Mouse (Mus musculus): ENCODE measurements around the gene Nkx2-1.

Nkx2-1 gene

DNA sequence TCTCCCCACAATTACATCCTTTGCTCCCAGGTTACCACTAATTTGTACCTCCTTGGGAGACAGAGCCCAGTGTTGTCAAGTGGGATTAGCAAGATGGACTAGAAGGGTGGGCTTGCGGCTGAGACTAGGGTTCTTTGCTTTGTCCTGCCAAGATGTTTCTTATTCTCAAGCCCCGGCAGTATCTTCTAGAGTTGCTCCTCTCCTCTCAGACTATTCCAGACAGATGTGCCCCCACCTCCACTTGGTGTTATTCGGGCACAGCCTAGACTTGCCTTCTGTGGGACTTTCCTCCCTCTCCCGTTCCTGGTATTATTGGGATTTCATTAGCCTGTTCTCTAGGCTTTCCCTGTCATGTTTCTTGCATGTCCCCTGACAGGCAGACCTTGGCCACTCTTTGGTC lies 14.5 kb downstream of the Nkx2-1 start:
- no peak for DNase-seq (ENCODE audit: low spot score in 2 of 2)

DNA sequence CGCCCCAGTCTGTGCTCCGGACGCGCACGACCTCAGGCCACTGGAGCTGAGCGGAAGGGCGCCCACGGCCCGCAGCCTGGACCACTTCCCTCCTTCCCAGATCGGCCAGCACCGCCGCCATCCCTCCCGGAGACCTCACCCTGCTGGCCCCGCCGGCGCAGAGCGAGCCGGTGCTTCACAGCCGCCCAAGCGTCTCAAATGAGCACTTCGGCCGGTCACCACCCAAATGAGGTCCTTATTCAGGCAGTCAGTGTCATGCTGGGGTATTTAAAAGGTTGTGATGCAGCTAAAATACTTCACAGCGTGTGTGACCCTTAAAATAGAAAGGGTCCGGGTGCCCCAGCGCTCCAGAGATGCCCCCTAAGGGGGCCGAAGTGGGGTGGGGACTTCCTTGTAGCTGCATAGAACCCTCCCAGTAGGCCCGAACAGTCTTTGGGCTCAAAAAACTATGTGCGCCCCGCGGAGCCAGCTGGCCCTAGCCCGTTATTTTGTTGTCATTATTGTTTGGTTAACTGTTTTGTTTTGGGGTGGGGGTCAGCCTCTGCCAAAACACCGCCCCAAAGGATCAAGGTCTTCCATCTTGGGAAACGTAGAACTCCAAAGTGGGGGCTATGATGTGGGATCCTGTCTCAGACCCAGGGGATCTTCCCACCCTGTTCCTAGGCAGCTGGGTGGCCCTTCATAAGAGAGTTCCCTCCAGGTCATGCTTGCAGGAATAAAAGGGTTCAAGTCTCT lies 15.4 kb downstream of the Nkx2-1 start:
- no peak for DNase-seq (ENCODE audit: low spot score in 2 of 2)

DNA sequence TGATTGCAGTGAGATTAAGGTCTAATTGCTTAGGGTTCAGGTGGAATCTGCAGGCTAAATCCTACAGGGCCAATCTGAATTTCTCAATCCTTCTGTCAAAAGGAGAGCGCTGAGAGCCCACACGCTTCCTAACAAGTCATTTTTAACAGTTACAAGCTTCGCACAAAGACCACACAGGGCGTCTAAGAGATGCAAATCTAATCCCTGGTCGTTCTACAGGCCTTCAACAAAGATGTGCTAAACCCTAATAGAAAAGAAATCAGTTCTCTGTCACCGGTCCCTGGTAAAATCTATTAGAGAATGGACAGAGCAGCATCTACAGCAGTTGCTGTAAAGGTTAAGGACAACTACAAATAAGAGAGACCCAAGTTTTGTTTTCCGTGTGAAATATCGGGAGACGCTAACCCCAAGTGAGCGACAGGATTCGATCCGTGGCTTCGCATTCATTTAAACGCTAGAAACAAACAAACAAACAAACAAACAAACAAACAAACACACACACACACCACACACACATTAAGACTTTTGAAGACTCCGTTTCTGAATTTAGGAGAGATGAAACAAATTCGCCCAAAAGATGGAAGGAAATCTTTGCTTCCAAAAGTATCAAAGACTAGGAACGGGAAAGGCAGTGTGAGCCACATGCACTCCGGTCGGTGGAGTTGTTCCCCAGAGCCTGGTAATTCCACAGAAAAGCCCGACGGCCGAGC lies 16.2 kb downstream of the Nkx2-1 start:
- DNase-seq (ENCODE audit: low spot score in 2 of 2), result no peak

DNA sequence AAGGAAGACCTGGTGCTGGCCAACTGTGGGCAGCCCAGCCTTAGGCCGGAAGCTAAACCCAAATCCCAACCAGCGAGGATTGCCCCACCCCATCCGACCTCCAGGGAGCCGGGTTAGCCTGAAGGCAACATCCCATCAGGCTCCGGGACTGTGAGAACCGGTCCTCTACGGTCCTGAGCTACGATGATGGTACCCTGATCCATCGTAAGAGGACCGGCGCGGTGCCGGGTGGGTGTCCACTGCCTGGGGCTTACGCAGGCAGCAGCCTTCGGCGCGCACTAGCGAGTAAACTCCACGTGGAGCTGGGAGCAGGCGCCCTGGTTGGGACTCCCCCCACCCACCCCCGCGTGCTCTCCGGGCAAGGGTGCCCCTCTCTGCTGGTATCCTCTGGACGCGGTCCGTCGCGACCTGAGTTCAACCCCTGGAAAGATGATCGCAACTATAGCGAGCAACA lies 16.9 kb downstream of the Nkx2-1 start:
- DNase-seq (ENCODE audit: low spot score in 2 of 2), result no peak

DNA sequence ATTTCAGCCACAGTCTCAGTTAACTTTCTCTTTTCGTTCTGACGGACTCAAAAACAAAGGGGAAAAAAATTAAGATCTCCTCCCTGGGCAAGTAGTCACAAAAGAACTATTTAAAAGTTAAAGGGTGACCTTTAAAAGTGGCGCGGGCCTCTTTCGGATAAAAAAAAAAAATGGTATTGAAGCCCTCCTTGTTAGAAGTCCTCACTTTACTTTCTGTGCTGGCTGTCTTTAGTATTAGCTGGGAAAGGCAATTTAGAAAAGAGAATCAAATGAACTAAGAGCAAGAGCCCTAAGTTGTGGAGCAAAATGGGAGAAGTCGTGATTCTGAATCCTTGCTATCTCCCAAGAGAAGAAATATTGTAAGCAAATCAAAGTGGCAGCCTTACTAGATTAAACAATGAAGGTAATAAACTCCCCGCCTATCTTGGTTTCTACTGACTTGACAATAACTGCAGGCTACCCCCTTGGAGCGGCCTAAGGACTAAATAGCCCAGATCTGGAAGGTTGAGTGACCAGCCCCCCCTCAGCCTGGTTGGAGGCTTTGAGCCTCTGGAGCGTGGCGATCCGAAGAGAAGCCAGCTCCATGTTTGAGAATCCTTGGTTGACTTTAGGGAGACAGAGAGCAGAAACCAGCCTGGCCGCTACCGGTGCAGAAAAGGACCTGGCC lies 17.5 kb downstream of the Nkx2-1 start:
- no peak for DNase-seq (ENCODE audit: low spot score in 2 of 2)

DNA sequence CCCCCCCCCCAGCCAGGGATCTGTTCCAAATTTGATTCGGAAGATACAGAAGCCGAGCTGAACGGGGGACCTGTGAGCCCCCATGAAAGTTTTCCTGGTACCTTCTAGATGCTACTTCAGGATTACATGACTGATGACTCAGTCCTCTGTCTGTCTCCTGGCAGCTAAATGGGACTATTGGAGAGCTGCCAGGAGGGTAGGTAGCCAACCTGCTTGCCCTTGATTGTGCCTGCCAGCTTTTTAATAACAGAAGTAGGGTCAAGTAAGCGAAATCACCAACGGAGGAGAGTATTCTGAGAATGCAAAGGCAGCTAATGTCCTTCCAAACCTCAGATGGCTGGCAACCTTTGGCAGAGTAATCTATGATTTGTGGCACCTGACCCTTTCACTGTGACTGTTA lies 18.5 kb downstream of the Nkx2-1 start:
- no peak for DNase-seq (ENCODE audit: low spot score in 2 of 2)

DNA sequence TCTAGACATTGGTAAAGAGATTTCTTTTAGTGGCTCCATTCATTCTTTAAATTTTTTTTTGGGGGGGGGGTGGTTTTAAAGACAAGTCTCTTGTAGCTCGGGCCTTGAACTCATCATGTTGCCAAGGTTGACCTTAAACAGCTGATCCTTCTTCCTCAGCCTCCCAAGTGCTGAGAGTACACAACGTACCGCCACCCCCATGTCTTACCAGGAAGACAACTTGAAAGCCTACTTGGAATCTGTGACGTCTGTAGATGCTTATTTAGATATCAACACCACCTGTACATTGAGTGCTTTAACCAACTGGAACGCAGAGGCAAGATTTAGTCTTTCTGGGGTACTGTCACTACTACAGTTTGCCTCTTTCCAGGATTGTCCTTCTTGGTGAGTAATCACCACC lies 21.9 kb downstream of the Nkx2-1 start:
- no peak for DNase-seq (ENCODE audit: low spot score in 2 of 2)

DNA sequence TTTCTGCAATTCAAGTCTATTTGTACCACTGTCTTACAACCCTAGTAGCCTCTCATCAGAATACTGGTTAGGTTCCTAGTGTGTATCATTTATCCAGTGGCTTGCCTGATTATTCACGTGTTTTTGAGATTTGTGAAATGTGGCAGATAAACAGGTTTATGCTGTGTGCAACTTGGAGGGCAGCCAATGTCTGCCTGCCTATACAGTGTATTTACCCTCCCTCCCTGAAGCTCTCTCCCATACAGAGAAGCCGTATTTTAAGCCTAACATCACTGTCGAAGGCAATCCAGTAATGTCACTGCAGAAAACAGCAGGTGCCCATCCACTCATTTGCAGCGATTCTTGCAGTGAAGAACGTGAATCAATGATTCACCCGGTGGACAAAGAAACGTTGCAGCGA lies 28.3 kb downstream of the Nkx2-1 start:
- DNase-seq (ENCODE audit: low spot score in 2 of 2), result no peak

DNA sequence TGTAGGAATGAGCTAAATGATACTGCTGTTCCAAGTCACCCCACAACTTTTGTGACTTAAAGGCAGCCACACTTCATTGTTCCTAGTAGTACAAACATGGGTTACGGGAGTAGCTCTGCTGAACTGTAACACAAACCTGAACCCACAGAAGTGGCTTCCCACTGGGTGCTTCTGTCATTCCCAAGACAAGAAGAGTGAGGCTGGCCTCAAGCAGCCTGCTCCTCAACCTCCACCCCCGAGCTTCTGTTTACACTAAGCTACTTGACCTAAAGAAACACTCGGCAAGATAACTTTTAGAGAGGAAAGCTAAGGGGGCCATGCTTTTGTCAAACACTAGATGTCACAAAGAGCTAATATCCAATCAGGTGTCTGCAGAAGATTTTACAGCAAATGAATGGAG lies 49.7 kb downstream of the Nkx2-1 start:
- no peak for DNase-seq (ENCODE audit: low spot score in 2 of 2)

DNA sequence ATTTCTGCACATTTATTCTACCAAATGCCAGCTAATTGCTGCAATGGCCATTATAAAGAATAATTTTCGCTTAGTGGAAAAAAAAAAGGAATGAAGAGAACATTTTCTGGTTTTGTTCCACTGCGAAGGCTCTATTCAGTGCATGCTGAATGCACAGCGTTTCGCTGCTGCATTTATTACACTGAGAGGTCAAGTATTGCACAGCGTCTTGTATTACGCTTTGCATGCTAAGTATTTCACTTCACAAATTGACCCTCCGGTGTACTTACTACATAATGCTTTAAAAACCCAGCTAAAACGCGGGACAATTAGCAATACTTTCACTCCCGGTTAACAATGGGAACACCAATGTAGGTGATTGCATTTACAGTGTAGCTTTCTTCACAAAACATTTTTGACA lies 54.1 kb downstream of the Nkx2-1 start:
- DNase-seq (ENCODE audit: low spot score in 2 of 2), result no peak

Measured in right cerebral cortex, adult 2 months (tissue).